Mouse (Mus musculus) left cerebral cortex, postnatal 25 days (tissue): ENCODE data around the gene H2afv. TPM values are rescaled to one million over a fixed set of nuclear protein-coding genes. Genes with fewer than 3 reads are reported as not detected.

ENCODE experiments used
- DNase-seq, 2 experiments: peaks; one replicate each; pipeline ENCODE4 v3.0.0; 2022; ENCODE audit warnings: low spot score in 2 of 2, mixed read lengths in 1 of 2
- intact Hi-C: fragments of 180-260 bp; cut with DNase I; formaldehyde crosslinking; loops from one replicate; pipeline ENCODE4 v1.15.1; 2025
- microRNA-seq, 2 experiments: library from miRNA; unstranded; fragments of <30 nt; microRNA quantifications; one replicate each; pipeline ENCODE4 v1.2.0; 2022
- total RNA-seq, 2 experiments: library from RNA; stranded (reverse); gene quantifications; 2 replicates each; pipeline ENCODE4 v1.2.3; 2021

The H2afv gene
- total RNA-seq, 2 experiments from 2014 or later = 32.3 to 32.6 TPM

GRCm38 (mm10) chr11:6402515-6403510, 41.4 kb downstream of the H2afv start:
- DNase-seq = peak in 1 of 2 experiments; percentile 51
- intact Hi-C loops = no loop called here

GRCm38 (mm10) chr11:6398141-6398540, 46.1 kb downstream of the H2afv start:
- DNase-seq = no peak
- intact Hi-C loops = no loop called here

GRCm38 (mm10) chr11:6395565-6395964, 48.7 kb downstream of the H2afv start:
- intact Hi-C loops = no loop called here
- no peak for DNase-seq

- intact Hi-C loops = no loop called here
- no peak for DNase-seq
Measured at GRCm38 (mm10) chr11:6393866-6394265, 50.4 kb downstream of the H2afv start.

GRCm38 (mm10) chr11:6392857-6393256, 51.4 kb downstream of the H2afv start:
- intact Hi-C loops = no loop called here
- DNase-seq = no peak

GRCm38 (mm10) chr11:6391516-6392276, 52.5 kb downstream of the H2afv start:
- intact Hi-C loops = no loop called here

GRCm38 (mm10) chr11:6390376-6391053, 53.7 kb downstream of the H2afv start:
- intact Hi-C loops = no loop called here
- DNase-seq = no peak

More at GRCm38 (mm10) chr11:6391516-6392276, 52.5 kb downstream of the H2afv start:
- no peak for DNase-seq

- no peak for DNase-seq
- intact Hi-C loops = no loop called here
Measured at GRCm38 (mm10) chr11:6389483-6389921, 54.7 kb downstream of the H2afv start.

- peak; percentile 94 to 97 for DNase-seq
- intact Hi-C loops = no loop called here
Measured at GRCm38 (mm10) chr11:6388726-6389413, 55.4 kb downstream of the H2afv start, which contains the start of gene Zmiz2. Gene Zmiz2 (plus strand): TSS chr11:6389074.

GRCm38 (mm10) chr11:6388126-6388725, 56.0 kb downstream of the H2afv start:
- no peak for DNase-seq
- intact Hi-C loops = no loop called here

- intact Hi-C loops = no loop called here
- peak in 1 of 2 experiments; percentile 37 for DNase-seq
Measured at GRCm38 (mm10) chr11:6380916-6381315, 63.3 kb downstream of the H2afv start.

Small RNA genes lying within 50 kb of the gene (microRNA-seq; reads per million reads assigned to microRNA genes)
- gene Gm22123 (0.34 to 0.74 reads per million in 2 experiments), gene Mir7651 (0.67 to 1.5 reads per million in 2 experiments)

Other genes starting within 250 kb of the H2afv start
- not detected for gene A730071L15Rik, start 244.4 kb downstream of the H2afv start, total RNA-seq
- gene Nudcd3, start 244.0 kb downstream of the H2afv start, total RNA-seq = 100 to 1,000 TPM; 124 to 125 TPM
- gene Npc1l1, start 214.3 kb downstream of the H2afv start, total RNA-seq = 1 to 10 TPM; 1.1 TPM
- gene Ddx56, start 176.7 kb downstream of the H2afv start, total RNA-seq = 10 to 100 TPM; 43.9 to 44.4 TPM
- 10 to 100 TPM; 88.9 to 94.6 TPM for gene Tmed4, start 169.6 kb downstream of the H2afv start, total RNA-seq
- gene Ogdh, start 152.8 kb downstream of the H2afv start, total RNA-seq = 100 to 1,000 TPM; 240 to 254 TPM
- 100 to 1,000 TPM; 215 to 216 TPM for gene Zmiz2, start 55.4 kb downstream of the H2afv start, total RNA-seq
- gene Ppia, start 29.0 kb downstream of the H2afv start, total RNA-seq = 1,000 to 10,000 TPM; 1,922 to 2,079 TPM
- gene Purb, start 31.5 kb upstream of the H2afv start, total RNA-seq = 100 to 1,000 TPM; 294 to 301 TPM
- gene Myo1g, start 76.5 kb upstream of the H2afv start, total RNA-seq = 1 to 10 TPM in 1 of 2 experiments, under 1 TPM in 1; 0.32 to 1.3 TPM
- 10 to 100 TPM; 57.6 to 63.5 TPM for gene Ccm2, start 102.4 kb upstream of the H2afv start, total RNA-seq
- gene Nacad, start 161.6 kb upstream of the H2afv start, total RNA-seq = 10 to 100 TPM; 42.4 to 46.6 TPM
- 10 to 100 TPM; 47.0 to 49.6 TPM for gene Tbrg4, start 181.6 kb upstream of the H2afv start, total RNA-seq
- not detected for gene Wap, start 194.2 kb upstream of the H2afv start, total RNA-seq
- gene Ramp3, start 214.1 kb upstream of the H2afv start, total RNA-seq = 10 to 100 TPM; 17.6 to 18.1 TPM